Mouse (Mus musculus): ENCODE data around the gene Hist1h2ac.
"Not testable (repeated sequence)": the region's sequence is repeated elsewhere in the genome, so short reads cannot be mapped to it uniquely, and the experiment has no call there.

- not testable (repeated sequence) for TF ChIP-seq USF1 (IDR thresholded peaks at IDR 0.05; ENCODE audit: low read depth, low read length); MXI1 (IDR thresholded peaks at IDR 0.05; ENCODE audit: low read depth, low read length); JUN (IDR thresholded peaks at IDR 0.05; ENCODE audit: insufficient read depth, low read depth, low read length); MEF2A (IDR thresholded peaks at IDR 0.05; ENCODE audit: borderline replicate concordance, low read depth, low read length); POLR2AphosphoS2 (IDR thresholded peaks at IDR 0.05; ENCODE audit: low read depth, low read length); CTCF (conservative IDR thresholded peaks at IDR 0.05 in 1 of 2, IDR thresholded peaks at IDR 0.05 in 1 of 2; ENCODE audit: low read depth in 2 of 2, low read length in 2 of 2); CHD2 (IDR thresholded peaks at IDR 0.05; ENCODE audit: low read length); ZC3H11A (IDR thresholded peaks at IDR 0.05; ENCODE audit: low read depth, low read length); ELF1 (IDR thresholded peaks at IDR 0.05; ENCODE audit: low read depth, low read length); GABPA (IDR thresholded peaks at IDR 0.05; ENCODE audit: insufficient replicate concordance, low read depth, low read length)
Measured at GRCm38 (mm10) chr13:23702801-23703200, 19.1 kb upstream of the Hist1h2ac start.
